Mouse (Mus musculus) brown adipose tissue, adult 24 weeks (tissue): Measurements from ENCODE around the gene Anp32e. TPM values are rescaled to one million over a fixed set of nuclear protein-coding genes. Genes with fewer than 3 reads are reported as not detected.
A peak's percentile ranks its signal among the peaks of the same experiment; 100 is the strongest.
"Not testable (repeated sequence)": the region's sequence is repeated elsewhere in the genome, so short reads cannot be mapped to it uniquely, and the experiment has no call there.

Source experiments
- H3K27ac ChIP-seq: fragments of 200-500 bp; replicated peaks from 2 replicates; pipeline ENCODE4 v1.5.1; 2012; ENCODE audit warnings: low read depth, mild to moderate bottlenecking, low read length
- H3K4me1 ChIP-seq: fragments of 200-500 bp; 2 replicates; pipeline ENCODE4 v1.6.1; 2012; ENCODE audit warnings: low read length, mixed read lengths; ENCODE audit not compliant: control insufficient read depth, insufficient read depth, insufficient read length
- H3K4me3 ChIP-seq: fragments of 200-500 bp; 2 replicates; pipeline ENCODE4 v1.5.1; 2012; ENCODE audit warnings: low read depth, mild to moderate bottlenecking, low read length, moderate library complexity; ENCODE audit not compliant: insufficient read depth
- polyA plus RNA-seq: library from polyadenylated mRNA; stranded (reverse); fragments of >200 nt; gene quantifications from 2 replicates; pipeline ENCODE4 v1.2.4, GENCODE M21; 2012; ENCODE audit not compliant: missing spikeins, insufficient read depth, insufficient read length

Anp32e gene
- polyA plus RNA-seq, 1 experiment, result 78.5 TPM

GRCm38 (mm10) chr3:95899800-95900524 lies 29.1 kb upstream of the Anp32e start:
- H3K4me1 ChIP-seq, result peaks cover 5% of the 10 kb centered on the region
- no peak overlapping the region for H3K27ac ChIP-seq

DNA sequence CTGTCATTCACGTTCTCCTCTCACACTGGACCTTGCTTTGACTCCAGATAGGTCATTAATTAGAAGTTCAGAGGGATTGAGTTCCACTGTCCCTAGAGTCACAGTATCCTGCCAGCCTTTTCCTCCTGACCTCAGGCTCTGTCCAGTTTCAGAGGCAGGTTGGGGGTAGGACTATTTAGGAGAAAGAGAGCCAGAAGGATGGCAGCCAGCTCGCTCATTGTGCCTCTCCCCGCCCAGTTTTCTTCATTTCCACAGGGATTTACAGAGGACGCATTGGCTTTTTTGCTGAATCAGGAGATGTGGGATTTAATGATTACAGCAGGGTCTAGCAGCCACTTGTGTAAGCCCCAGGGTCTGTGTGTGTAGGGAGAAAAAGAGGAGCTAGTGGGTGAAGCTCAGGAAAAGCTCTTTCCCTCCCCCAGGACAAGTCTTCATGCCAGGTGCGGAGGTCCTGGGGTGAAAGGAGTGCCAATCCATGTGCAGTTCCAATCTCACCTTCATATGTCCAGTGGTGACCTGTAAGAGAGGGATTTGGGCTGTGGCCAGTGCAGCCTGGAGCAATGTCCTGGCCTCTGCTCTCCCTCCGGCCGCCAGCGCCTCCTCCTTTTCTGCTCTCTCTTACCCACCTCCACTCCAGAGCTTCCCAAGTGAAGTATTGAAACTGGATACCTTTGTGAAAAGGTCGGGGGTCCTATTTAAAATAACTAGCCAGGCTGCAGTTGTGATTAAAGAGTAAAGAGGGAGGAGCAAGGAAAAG lies 27.3 kb upstream of the Anp32e start:
- H3K4me3 ChIP-seq, result 0 out of 2 replicates have a peak overlapping the region, but pooled peaks have one; percentile 15
- peaks cover 8% of the 10 kb centered on the region for H3K4me1 ChIP-seq
- H3K27ac ChIP-seq, result peak overlapping the region; percentile 89

More at GRCm38 (mm10) chr3:95899800-95900524, 29.1 kb upstream of the Anp32e start:
- H3K4me3 ChIP-seq, result no peak overlapping the region

DNA sequence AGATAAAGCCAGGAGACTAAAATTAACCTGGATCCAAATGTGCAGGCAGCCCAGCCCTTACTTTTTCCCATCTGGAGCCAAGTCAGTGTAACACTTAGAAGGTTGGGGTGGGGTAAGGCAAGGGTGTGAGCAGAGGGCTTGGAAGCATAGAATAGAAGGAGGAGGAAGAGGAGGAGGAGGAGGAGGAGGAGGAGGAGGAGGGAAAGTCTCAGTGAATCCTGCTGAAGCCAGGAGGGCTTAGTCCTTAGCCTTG lies 26.7 kb upstream of the Anp32e start:
- Histone ChIP-seq H3K4me1 (peaks cover 8% of the 10 kb centered on the region), H3K27ac (peak overlapping the region; percentile 48), H3K4me3 (no peak overlapping the region)

DNA sequence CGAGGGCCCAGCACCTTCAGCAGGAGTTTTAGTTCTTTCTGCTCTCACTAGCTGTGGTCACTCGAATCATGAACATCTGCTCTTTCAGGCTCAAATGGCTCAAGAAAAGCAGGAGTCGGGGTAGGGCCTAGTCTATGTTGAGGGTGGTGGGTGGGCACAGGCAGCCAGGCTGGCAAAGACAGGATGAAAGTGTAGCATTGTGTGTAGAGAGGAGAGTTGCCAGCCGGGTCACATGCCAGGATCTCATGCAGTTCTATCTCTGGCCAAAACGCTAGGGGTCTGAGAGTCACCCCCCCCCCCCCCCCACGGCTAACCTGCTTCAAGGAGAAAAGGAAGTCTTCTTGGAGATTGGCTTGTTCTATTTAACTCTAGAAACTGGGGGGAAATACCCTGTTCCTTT lies 26.4 kb upstream of the Anp32e start:
- peak overlapping the region; percentile 48 for H3K27ac ChIP-seq
- peaks cover 8% of the 10 kb centered on the region for H3K4me1 ChIP-seq
- no peak overlapping the region for H3K4me3 ChIP-seq

DNA sequence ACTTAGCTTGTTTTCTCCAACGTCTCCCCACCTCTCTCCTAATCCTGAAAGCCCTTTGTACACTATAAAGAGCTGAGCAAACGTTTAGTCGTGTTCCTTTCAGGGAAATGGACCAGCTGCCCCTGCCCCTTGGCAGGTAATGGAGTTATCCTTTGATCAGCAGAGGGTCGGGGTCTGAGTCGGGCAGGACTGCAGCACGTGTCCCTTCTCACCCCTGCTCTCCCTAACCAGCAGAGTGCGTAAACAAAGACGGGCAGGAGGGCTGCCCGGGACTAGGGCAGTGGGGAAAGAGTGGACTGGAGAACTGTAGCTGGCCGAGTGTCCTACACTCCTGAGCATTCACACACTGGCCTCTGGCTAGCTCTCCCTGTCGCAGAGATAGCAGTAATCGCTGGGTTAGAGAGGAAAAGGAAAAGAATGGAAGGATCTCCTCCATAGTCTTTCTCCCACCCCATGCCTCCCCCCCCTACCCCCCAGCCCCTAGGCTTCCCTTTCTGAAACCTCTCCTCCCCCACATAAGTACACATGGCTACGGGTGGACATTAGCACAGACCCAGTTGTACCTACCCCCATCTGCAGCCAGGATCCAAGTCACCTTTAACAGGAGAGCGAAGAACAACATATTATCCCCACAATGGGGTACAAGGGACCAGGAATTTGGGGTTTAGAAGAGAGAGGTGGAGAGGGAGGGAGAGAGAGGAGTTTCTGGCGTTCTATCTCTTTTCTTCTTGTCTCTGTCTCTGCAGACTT lies 25.1 kb upstream of the Anp32e start:
- Histone ChIP-seq H3K27ac (0 out of 2 replicates have a peak overlapping the region, but pooled peaks have one; percentile 1), H3K4me1 (peaks cover 8% of the 10 kb centered on the region)

DNA sequence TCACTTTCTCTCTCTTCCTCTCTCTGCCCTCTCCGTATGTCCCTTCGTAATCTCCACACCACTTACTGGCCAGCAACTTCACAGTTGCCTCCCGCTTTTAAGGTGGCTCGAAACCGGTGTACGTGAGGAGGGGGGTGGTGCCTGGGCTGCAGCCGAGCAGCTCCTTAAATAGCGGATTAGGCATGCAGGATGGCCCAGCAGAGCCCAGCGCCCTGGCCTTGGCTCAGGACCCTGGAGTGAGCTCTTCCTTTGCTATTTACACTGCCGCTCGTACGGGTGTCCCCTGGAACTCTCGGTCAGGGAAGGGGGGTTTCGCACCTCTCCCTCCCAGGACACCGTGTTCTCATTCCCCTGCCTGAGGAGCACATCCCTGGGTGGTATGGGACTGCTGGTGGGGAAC lies 24.5 kb upstream of the Anp32e start, which contains the start of gene Car14:
Gene Car14 (minus strand): TSS at position 124 of the 400 bp plus-strand sequence.
- 0 out of 2 replicates have a peak within 1 kb of the TSS, but pooled peaks have one; percentile 1 for H3K27ac ChIP-seq

More for the DNA sequence above, 25.1 kb upstream of the Anp32e start:
- peak overlapping the region; percentile 39 for H3K4me3 ChIP-seq

GRCm38 (mm10) chr3:95905146-95905939 lies 23.7 kb upstream of the Anp32e start:
- H3K4me3 ChIP-seq, result peak overlapping the region; percentile 39
- H3K27ac ChIP-seq, result no peak overlapping the region
- H3K4me1 ChIP-seq, result peaks cover 8% of the 10 kb centered on the region

More for the DNA sequence above, 24.5 kb upstream of the Anp32e start, which contains the start of gene Car14:
- Histone ChIP-seq H3K4me3 (peak within 1 kb of the TSS; percentile 39), H3K4me1 (peaks cover 8% of the 10 kb centered on the region)

- no peak overlapping the region for H3K27ac ChIP-seq
These were observed 23.0 kb upstream of the Anp32e start for GRCm38 (mm10) chr3:95905940-95906492.

DNA sequence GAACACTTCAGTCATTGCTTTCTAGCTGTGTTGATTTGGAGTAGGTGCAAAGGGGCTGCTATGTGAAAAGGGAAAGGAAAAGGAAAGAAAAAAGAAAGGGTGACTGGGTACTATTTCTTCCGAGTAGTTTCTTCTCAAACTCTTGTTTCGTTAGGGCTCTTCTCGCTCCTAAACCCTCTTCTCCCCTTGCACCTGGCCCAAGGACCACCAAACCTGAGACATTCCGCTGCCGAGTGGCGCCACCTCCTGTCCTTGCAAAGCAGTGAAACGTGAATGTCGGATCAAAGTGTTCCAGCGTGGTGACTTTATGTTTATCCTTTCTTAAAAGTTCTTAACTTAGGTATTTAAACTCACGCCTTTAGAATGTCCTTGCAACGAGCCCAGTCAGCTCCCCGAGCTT lies 22.2 kb upstream of the Anp32e start:
- Histone ChIP-seq H3K4me3 (peak overlapping the region; percentile 50), H3K4me1 (peaks cover 8% of the 10 kb centered on the region), H3K27ac (no peak overlapping the region)

More at GRCm38 (mm10) chr3:95905940-95906492, 23.0 kb upstream of the Anp32e start:
- H3K4me1 ChIP-seq, result peaks cover 8% of the 10 kb centered on the region
- H3K4me3 ChIP-seq, result peak overlapping the region; percentile 50

- no peak overlapping the region for H3K4me3 ChIP-seq
- H3K27ac ChIP-seq, result no peak overlapping the region
- H3K4me1 ChIP-seq, result peaks cover 8% of the 10 kb centered on the region
These were observed 21.4 kb upstream of the Anp32e start for GRCm38 (mm10) chr3:95907613-95908012.

- H3K4me1 ChIP-seq, result no peaks in the 10 kb centered on the region
- no peak overlapping the region for H3K4me3 ChIP-seq
- no peak overlapping the region for H3K27ac ChIP-seq
These were observed 14.3 kb upstream of the Anp32e start for GRCm38 (mm10) chr3:95914706-95915105.

- no peaks in the 10 kb centered on the region for H3K4me1 ChIP-seq
- no peak overlapping the region for H3K4me3 ChIP-seq
- no peak overlapping the region for H3K27ac ChIP-seq
These were observed 12.3 kb upstream of the Anp32e start for GRCm38 (mm10) chr3:95916760-95917159.

DNA sequence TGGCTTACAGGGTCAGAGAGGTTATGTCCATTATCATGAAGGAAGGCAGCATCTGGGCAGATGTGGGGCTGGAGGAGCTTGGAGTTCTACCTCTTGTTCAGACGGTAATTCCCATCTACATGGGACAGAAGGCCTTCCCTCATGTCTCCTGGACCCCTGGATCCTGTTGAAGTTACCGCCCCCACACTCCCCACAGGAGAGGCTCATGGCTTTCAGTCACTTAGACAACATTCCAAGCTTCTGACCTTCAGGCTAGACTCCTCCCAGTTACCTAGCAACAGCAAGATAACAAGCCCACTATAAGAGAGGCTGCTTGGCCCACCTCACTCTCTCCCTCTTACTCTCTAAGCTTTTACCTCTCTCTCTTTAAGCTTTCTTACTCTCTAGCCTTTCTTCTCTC lies 8.5 kb upstream of the Anp32e start:
- not testable (repeated sequence) for H3K4me3 ChIP-seq, H3K4me1 ChIP-seq, H3K27ac ChIP-seq

DNA sequence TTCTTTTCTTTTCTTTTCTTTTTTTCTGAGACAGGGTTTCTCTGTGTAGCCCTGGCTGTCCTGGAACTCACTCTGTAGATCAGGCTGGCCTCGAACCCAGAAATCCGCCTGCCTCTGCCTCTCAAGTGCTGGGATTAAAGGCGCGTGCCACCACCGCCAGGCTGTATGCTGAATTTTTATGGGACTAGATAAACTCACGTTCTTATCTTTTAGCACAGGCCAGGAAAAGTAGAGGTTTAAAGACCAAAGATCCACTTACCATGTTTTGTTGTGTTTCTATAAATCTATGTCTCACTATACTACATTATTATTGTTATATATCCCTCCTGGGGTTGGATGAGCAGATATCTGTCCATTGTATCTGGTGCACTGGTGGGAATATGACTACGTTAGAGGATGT lies 5.6 kb upstream of the Anp32e start:
- H3K27ac ChIP-seq, H3K4me3 ChIP-seq, H3K4me1 ChIP-seq: not testable (repeated sequence)
